Mouse (Mus musculus): Measurements from ENCODE around the gene G3bp1. TPM values are rescaled to one million over a fixed set of nuclear protein-coding genes. Genes with fewer than 3 reads are reported as not detected.

The G3bp1 gene
- polyA plus RNA-seq, 1 experiment from 2014 or later = 94.4 TPM

DNA sequence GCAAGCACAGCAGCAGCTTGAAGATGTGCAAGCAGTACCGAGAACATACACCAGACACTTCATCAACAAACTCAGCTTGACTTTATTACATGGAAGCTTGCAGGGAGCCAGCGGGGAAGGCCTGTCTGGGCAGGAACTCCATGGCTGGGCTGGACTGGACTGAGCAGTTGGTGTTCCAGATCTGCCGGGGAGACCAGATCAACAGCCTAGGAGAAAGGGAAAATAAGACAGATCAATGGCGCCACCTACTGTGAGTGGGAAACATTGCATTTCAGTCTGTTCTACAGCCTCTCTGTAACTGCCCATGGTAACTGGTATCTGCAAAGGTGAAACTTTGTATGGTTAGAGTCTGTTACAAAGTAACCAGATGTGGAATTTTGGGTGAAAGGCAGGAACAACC lies 22.9 kb upstream of the G3bp1 start:
- 17% methylated on average over 4 of the region's 4 CpGs for WGBS
- peak overlapping the region; percentile 17; the same call in 1 of the 2 replicates for H3K27ac ChIP-seq
- no peak overlapping the region for H3K4me2 ChIP-seq
- H3K9ac ChIP-seq = no peak overlapping the region
- H3K9me3 ChIP-seq (replicated peaks) = no peaks in the 10 kb centered on the region
- no peak overlapping the region for H3K4me3 ChIP-seq
- no peaks in the 10 kb centered on the region for H3K27me3 ChIP-seq
- peaks cover 8% of the 10 kb centered on the region for H3K36me3 ChIP-seq
- H3K4me1 ChIP-seq (replicated peaks) = peaks cover 7% of the 10 kb centered on the region; the same call in 1 of the 2 replicates
- ATAC-seq (replicated peaks; ENCODE audit: insufficient number of reproducible peaks, insufficient read depth, low FRiP score, low read depth) = peak; percentile 85

DNA sequence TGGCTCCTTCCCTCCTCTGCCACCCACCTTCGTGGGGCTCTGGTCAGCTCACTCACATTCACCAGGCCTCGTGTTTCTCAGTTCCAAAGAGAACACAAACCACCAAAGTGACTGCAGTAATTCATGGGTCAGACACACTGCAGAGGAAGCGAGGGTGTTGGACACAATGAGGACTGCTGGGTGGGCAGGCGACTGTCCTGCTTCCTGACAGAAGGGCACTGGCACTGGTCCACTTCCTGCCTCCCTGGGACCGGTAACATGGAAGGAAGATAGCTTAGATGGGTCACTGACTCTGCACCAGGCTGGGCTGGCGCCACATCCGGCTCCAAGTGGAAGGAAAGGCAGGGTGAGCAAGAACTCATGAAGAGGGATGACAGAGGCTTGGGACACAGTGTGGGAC lies 20.0 kb upstream of the G3bp1 start:
- no peak overlapping the region for H3K4me2 ChIP-seq
- H3K27ac ChIP-seq = peak overlapping the region; percentile 51
- ATAC-seq (replicated peaks; ENCODE audit: insufficient number of reproducible peaks, insufficient read depth, low FRiP score, low read depth) = no peak
- 59% methylated on average over 7 of the region's 7 CpGs for WGBS
- H3K36me3 ChIP-seq = peaks cover 20% of the 10 kb centered on the region
- no peak overlapping the region for H3K9ac ChIP-seq
- no peaks in the 10 kb centered on the region for H3K27me3 ChIP-seq
- H3K9me3 ChIP-seq (replicated peaks) = no peaks in the 10 kb centered on the region
- H3K4me1 ChIP-seq (replicated peaks) = peaks cover 2% of the 10 kb centered on the region; the same call in 1 of the 2 replicates
- no peak overlapping the region for H3K4me3 ChIP-seq

DNA sequence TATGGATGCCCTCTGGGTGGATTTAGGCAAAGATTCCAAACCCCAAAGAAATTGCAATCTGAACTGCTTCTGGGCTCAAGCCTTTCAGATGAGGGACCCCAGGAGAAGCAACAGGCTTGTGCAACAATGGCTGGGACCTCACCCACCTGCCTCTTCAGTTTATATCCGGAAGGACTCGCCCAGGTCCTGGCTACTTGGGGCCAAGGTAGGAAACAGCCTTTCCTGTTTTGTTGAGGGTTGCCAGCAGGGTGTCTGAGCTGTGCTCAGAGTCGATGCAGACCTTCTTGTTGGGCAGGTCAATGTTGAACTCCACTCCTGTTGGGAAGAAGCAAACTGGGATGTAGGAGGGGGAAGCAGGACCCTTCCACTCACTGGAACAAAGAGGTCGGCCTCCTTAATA lies 19.2 kb upstream of the G3bp1 start:
- Histone ChIP-seq H3K36me3 (peaks cover 20% of the 10 kb centered on the region), H3K27me3 (no peaks in the 10 kb centered on the region), H3K9me3 (replicated peaks) (no peaks in the 10 kb centered on the region), H3K4me2 (no peak overlapping the region), H3K4me1 (replicated peaks) (no peaks in the 10 kb centered on the region; the same call in 1 of the 2 replicates), H3K27ac (0 out of 2 replicates have a peak overlapping the region, but pooled peaks have one; percentile 51), H3K9ac (no peak overlapping the region), H3K4me3 (no peak overlapping the region)
- WGBS = 72% methylated on average over 4 of the region's 4 CpGs
- no peak for ATAC-seq (replicated peaks; ENCODE audit: insufficient number of reproducible peaks, insufficient read depth, low FRiP score, low read depth)

DNA sequence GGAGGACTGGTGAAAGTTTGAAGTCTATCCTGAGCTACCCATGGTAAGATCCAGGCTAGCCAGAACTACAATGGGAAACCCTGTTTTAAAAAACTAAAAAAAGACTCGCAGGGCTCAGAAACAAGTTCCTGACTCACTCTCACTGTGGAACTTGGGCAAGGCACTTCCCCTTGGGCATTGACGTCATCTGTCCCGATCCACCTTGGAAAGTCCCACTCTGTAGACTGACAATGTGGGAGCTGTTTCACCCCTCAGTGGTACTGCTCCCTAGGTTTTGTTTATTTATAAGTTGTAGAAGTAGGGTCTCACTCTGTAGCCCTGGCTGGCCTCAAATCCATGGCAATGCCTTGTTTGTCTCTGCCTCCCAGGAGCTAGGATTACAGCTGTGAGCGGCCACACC lies 15.8 kb upstream of the G3bp1 start:
- Histone ChIP-seq H3K4me1 (replicated peaks) (0 out of 2 replicates have a peak, but pooled peaks cover 2% of the 10 kb centered on the region), H3K36me3 (peaks cover 20% of the 10 kb centered on the region), H3K9ac (no peak overlapping the region), H3K4me3 (no peak overlapping the region), H3K9me3 (replicated peaks) (no peaks in the 10 kb centered on the region), H3K4me2 (no peak overlapping the region), H3K27me3 (no peaks in the 10 kb centered on the region), H3K27ac (no peak overlapping the region)
- WGBS = 76% methylated on average over 4 of the region's 4 CpGs
- ATAC-seq (replicated peaks; ENCODE audit: insufficient number of reproducible peaks, insufficient read depth, low FRiP score, low read depth) = no peak

DNA sequence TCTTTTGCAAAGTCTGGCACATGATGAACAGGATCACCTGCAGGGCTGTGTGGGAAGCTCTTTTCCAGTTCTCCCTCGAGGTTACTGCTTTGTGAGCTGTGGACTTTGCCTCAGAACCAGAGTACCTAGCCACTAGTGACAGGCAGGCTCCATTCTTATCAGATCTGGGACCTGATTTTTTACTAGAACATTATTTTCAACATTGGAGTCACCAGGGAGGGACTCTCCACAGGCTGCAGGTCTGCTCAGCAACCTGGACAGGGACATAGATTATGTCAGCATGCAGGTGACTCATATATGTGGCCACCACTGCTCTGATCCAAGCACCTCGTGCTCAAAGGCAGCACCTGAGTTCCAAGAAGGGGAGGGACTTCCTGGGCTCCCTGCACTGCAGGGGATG lies 14.3 kb upstream of the G3bp1 start:
- Histone ChIP-seq H3K4me2 (no peak overlapping the region), H3K27ac (no peak overlapping the region), H3K9me3 (replicated peaks) (no peaks in the 10 kb centered on the region), H3K36me3 (peaks cover 20% of the 10 kb centered on the region), H3K4me3 (no peak overlapping the region), H3K27me3 (no peaks in the 10 kb centered on the region), H3K4me1 (replicated peaks) (peaks cover 15% of the 10 kb centered on the region), H3K9ac (no peak overlapping the region)
- ATAC-seq (replicated peaks; ENCODE audit: insufficient number of reproducible peaks, insufficient read depth, low FRiP score, low read depth) = no peak
- WGBS = 62% methylated on average over 2 of the region's 2 CpGs

DNA sequence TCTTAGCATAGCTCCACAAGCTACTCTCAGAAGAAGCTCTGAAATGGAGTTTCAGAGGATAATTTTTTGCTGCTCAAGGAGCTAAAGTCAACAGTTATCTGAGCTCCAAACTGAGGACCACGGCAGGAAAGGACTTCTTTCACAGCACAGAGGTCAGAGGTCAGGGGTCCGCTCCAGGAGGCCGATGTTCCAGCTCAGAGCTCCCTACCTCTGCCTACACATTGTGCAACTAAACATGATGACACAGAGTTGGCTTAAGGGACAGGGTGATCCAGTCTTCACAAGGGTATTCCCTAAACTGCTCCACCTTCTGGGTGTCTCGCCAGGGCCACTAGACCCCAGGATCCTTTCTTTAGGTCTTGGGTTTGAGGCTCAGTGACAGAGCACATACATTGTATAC lies 11.0 kb upstream of the G3bp1 start:
- no peaks in the 10 kb centered on the region for H3K9me3 ChIP-seq (replicated peaks)
- H3K4me3 ChIP-seq = no peak overlapping the region
- H3K27ac ChIP-seq = no peak overlapping the region
- ATAC-seq (replicated peaks; ENCODE audit: insufficient number of reproducible peaks, insufficient read depth, low FRiP score, low read depth) = no peak
- H3K4me1 ChIP-seq (replicated peaks) = peaks cover 20% of the 10 kb centered on the region
- H3K9ac ChIP-seq = no peak overlapping the region
- WGBS = 61% methylated on average over 4 of the region's 4 CpGs
- no peaks in the 10 kb centered on the region for H3K27me3 ChIP-seq
- no peak overlapping the region for H3K4me2 ChIP-seq
- peaks cover 4% of the 10 kb centered on the region; the same call in 1 of the 2 replicates for H3K36me3 ChIP-seq

DNA sequence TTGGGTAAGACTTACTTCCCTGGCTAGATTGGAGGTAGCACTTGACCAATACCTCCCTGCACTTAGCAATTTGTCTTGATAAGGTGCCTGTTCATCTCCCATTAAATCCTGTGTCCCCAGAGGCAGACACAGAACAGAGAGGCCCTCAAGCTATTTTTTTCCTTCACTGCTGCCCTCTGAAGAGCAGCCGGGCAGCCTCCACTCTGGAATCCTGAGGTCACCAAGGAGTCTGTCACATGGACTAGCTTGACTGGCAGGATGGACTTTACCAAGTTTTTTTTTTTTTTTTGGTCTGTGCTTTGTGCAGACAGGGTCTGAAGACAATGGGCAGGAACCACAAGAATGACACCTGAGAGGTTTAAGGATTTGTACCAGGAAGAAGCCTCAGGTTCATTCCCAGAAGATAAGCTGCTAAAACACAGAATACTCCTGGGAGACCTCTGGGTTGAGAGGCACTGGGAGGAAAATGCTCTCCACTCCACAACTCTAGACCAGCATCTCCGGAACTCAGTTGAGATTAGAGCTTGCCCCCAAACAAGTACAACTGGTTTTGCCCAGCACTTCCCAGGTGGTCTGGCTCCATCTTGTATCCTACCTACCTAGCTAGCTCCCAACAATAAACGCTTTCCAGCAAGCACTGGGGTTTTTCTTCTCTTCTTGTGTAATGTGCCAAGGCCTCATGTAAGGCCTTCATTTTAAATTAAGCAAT lies 9.5 kb upstream of the G3bp1 start:
- Histone ChIP-seq H3K36me3 (no peaks in the 10 kb centered on the region), H3K4me3 (peak overlapping the region; percentile 64), H3K4me2 (peak overlapping the region; percentile 79), H3K9ac (peak overlapping the region; percentile 65), H3K9me3 (replicated peaks) (no peaks in the 10 kb centered on the region), H3K27me3 (no peaks in the 10 kb centered on the region), H3K27ac (peak overlapping the region; percentile 79), H3K4me1 (replicated peaks) (peaks cover 20% of the 10 kb centered on the region)
- 12% methylated on average over 3 of the region's 3 CpGs for WGBS
- ATAC-seq (replicated peaks; ENCODE audit: insufficient number of reproducible peaks, insufficient read depth, low FRiP score, low read depth) = no peak

DNA sequence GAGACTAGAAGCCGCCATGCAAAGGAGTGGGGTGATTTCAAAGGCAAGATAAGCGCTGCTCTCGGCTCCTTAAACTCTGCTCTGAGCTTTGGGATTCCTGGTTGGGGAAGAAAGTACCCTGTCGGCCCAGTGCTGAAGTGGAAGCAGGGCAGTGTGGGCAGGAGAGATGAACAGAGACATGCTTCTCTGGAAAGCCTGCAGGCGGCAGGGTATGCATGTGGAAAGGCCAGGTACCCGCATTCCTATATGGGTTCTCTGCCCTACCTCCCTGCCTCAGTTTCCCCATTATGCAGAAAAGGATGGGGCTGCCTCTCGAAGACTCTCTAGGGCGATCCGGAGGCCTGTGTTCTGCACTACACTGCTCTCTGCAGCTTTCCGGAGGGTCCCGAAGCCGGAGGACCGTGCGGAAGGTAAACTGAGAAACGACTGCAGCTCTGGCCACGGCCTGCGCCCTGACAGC lies 8.9 kb upstream of the G3bp1 start:
- 1% methylated on average over 17 of the region's 17 CpGs for WGBS
- H3K9me3 ChIP-seq (replicated peaks) = no peaks in the 10 kb centered on the region
- peaks cover 20% of the 10 kb centered on the region for H3K4me1 ChIP-seq (replicated peaks)
- H3K9ac ChIP-seq = peak overlapping the region; percentile 65
- peak overlapping the region; percentile 79 for H3K4me2 ChIP-seq
- no peaks in the 10 kb centered on the region for H3K36me3 ChIP-seq
- no peaks in the 10 kb centered on the region for H3K27me3 ChIP-seq
- peak; percentile 30 for ATAC-seq (replicated peaks; ENCODE audit: insufficient number of reproducible peaks, insufficient read depth, low FRiP score, low read depth)
- peak overlapping the region; percentile 64 for H3K4me3 ChIP-seq
- H3K27ac ChIP-seq = peak overlapping the region; percentile 79

DNA sequence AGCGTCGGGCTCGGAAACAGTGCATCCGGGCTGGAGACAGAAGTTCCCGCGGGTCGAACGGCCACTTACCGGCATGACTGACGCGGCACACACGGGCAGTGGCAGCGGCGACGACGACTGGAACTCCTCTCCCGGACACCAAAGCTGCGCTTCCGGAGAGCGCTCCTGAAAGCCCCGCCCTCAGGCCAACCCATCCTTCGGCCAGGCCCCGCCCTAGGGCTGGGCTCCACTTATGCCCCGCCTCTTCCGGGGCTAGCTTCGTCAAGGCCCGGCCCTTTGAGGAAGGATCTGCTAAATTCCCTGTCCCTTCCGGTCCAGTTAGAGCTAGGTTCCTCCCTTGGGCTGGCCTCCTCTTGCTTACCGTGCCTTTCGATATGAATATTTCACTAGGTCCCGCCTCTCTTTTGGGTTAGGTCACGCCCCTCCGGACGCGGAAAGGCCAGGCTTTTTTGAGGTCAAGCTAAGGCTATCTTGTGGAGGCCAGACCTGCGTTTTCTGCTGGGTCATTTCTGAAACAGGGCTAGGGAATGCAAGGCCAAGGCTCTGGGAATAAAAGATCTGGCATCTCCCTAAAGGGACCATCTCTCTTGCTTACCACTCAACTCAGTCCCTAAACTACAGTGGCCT lies 8.4 kb upstream of the G3bp1 start, which contains the start of gene Atox1:
TSS of gene Atox1 (minus strand) at position 221 of the 627 bp plus-strand sequence.
- no peaks in the 10 kb centered on the region for H3K27me3 ChIP-seq
- peak; percentile 97 for ATAC-seq (replicated peaks; ENCODE audit: insufficient number of reproducible peaks, insufficient read depth, low FRiP score, low read depth)
- H3K27ac ChIP-seq = peak within 1 kb of the TSS; percentile 79
- H3K9me3 ChIP-seq (replicated peaks) = no peaks in the 10 kb centered on the region
- no peaks in the 10 kb centered on the region for H3K36me3 ChIP-seq
- H3K4me1 ChIP-seq (replicated peaks) = peaks cover 20% of the 10 kb centered on the region
- H3K4me3 ChIP-seq = peak within 1 kb of the TSS; percentile 64
- peak within 1 kb of the TSS; percentile 65 for H3K9ac ChIP-seq
- under 1% methylated on average over 36 of the region's 36 CpGs for WGBS
- peak within 1 kb of the TSS; percentile 79 for H3K4me2 ChIP-seq

DNA sequence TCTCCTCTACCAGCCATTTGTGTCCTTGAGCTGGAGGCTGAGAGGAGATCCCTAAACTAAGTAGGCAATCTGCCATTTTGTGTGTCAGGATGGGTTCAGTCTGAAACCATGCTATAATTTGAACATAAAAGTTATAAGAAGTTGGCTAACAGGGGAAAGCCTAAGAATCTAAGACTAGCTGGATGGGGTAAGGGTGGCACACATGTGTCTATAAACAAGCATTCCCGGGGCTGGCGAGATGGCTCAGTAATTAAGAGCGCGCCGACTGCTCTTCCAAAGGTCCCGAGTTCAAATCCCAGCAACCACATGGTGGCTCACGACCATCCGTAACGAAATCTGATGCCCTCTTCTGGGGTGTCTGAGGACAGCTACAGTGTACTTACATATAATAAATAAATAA lies 7.3 kb upstream of the G3bp1 start:
- no peak for ATAC-seq (replicated peaks; ENCODE audit: insufficient number of reproducible peaks, insufficient read depth, low FRiP score, low read depth)
- no peak overlapping the region for H3K9ac ChIP-seq
- peaks cover 20% of the 10 kb centered on the region for H3K4me1 ChIP-seq (replicated peaks)
- no peak overlapping the region for H3K27ac ChIP-seq
- no peaks in the 10 kb centered on the region for H3K36me3 ChIP-seq
- WGBS = 92% methylated on average over 9 of the region's 9 CpGs
- H3K4me2 ChIP-seq = no peak overlapping the region
- no peaks in the 10 kb centered on the region for H3K9me3 ChIP-seq (replicated peaks)
- H3K27me3 ChIP-seq = no peaks in the 10 kb centered on the region
- H3K4me3 ChIP-seq = no peak overlapping the region

DNA sequence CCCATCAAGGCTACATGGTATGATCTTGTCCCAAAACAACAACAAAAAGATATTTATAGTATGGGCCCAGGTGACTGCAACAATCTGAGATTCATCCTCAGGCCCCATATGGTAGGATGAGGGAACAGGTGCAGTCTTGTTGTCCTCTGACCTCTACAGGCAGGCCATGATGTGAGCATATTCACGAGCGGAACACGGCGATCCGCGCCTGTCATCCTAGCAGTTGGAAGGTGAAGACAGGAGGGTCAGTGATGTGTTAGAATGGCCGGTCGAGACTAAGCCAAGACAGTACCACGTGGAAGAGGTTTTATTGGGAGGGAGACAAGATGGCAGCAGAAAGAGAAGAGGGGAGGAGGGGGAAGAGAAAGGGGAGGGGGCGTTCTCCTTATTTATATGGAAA lies 4.8 kb upstream of the G3bp1 start:
- Histone ChIP-seq H3K36me3 (no peaks in the 10 kb centered on the region), H3K4me2 (no peak overlapping the region), H3K9ac (no peak overlapping the region), H3K27ac (no peak overlapping the region), H3K4me3 (no peak overlapping the region), H3K4me1 (replicated peaks) (peaks cover 18% of the 10 kb centered on the region), H3K27me3 (no peaks in the 10 kb centered on the region), H3K9me3 (replicated peaks) (no peaks in the 10 kb centered on the region)
- ATAC-seq (replicated peaks; ENCODE audit: insufficient number of reproducible peaks, insufficient read depth, low FRiP score, low read depth) = no peak
- 77% methylated on average over 10 of the region's 10 CpGs for WGBS

Measured in heart, embryonic 15.5 days (tissue).